Mouse (Mus musculus) myocyte (in vitro differentiated cells): ENCODE results near the gene Atf6b.

Experiments
- CEBPB ChIP-seq: IDR thresholded peaks from 2 replicates; pipeline ENCODE4 v1.6.1; 2011; ENCODE audit warnings: mild to moderate bottlenecking, moderate library complexity; ENCODE audit not compliant: poor library complexity, insufficient read depth, severe bottlenecking
- E2F4 ChIP-seq: IDR thresholded peaks from one replicate; pipeline ENCODE4 v1.6.1; 2011; ENCODE audit warnings: mild to moderate bottlenecking, control low read depth, moderate library complexity; ENCODE audit not compliant: insufficient read depth
- MAX ChIP-seq: IDR thresholded peaks from one replicate; pipeline ENCODE4 v1.6.1; 2011; ENCODE audit warnings: low read depth, mild to moderate bottlenecking, control low read depth
- MYOD1 ChIP-seq, 3 experiments: IDR thresholded peaks; one replicate each; pipeline ENCODE4 v1.6.1; 2011; ENCODE audit warnings: control low read depth in 2 of 3, low read depth in 2 of 3, mild to moderate bottlenecking in 2 of 3, moderate library complexity in 1 of 3; ENCODE audit not compliant: insufficient read length in 2 of 3, control insufficient read depth in 1 of 3
- MYOG ChIP-seq, 3 experiments: IDR thresholded peaks; one replicate each; pipeline ENCODE4 v1.6.1; 2011; ENCODE audit warnings: control low read depth in 2 of 3, low read depth in 2 of 3, mild to moderate bottlenecking in 2 of 3; ENCODE audit not compliant: insufficient read length in 2 of 3, control insufficient read depth in 1 of 3, insufficient read depth in 1 of 3
- POLR2A ChIP-seq: IDR thresholded peaks from one replicate; pipeline ENCODE4 v1.6.1; 2011; ENCODE audit warnings: low read depth, mild to moderate bottlenecking, control low read depth, moderate library complexity; ENCODE audit not compliant: insufficient read length
- POLR2AphosphoS2 ChIP-seq: IDR thresholded peaks from one replicate; pipeline ENCODE4 v1.6.1; 2011; ENCODE audit warnings: low read depth, control low read depth; ENCODE audit not compliant: insufficient read length
- TCF12 ChIP-seq: IDR thresholded peaks from one replicate; pipeline ENCODE4 v1.6.1; 2011; ENCODE audit warnings: mild to moderate bottlenecking, control low read depth; ENCODE audit not compliant: poor library complexity, insufficient read depth, severe bottlenecking
- TCF3 ChIP-seq: IDR thresholded peaks from one replicate; pipeline ENCODE4 v1.6.1; 2011; ENCODE audit warnings: low read depth, control low read depth; ENCODE audit not compliant: insufficient read length
- USF1 ChIP-seq: IDR thresholded peaks from one replicate; pipeline ENCODE4 v1.6.1; 2011; ENCODE audit warnings: low read depth, mild to moderate bottlenecking, control low read depth, moderate library complexity

DNA sequence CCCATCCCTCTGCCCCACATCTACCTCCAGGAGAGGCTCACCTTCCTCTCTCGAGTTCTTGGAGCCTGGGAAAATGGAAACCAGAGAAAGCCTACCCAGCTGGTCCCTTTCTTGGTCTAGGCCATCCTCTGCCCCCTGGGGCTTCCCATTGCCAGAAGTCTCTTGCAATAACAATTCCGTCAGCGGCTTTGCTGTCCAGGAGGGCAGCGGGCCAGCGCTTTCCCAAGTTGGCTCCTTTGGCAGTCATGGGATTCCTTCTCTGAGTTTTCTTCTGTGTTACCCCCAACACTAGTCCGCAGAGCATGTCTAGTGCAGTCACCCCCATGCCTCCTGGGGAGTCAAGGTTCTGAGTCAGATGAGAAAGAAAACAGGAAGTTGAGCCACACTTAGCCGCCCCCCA lies 46.0 kb downstream of the Atf6b start:
- TF ChIP-seq POLR2A: no peak
- TF ChIP-seq CEBPB: no peak
- TF ChIP-seq POLR2AphosphoS2: no peak
- TF ChIP-seq USF1: no peak
- no peak for TF ChIP-seq TCF12
- TF ChIP-seq MAX: no peak
- no peak for TF ChIP-seq TCF3
- TF ChIP-seq MYOG (IDR thresholded peaks at IDR 0.05; ENCODE audit: control insufficient read depth in 1 of 3, insufficient read depth in 1 of 3, insufficient read length in 2 of 3, low read depth in 2 of 3): no peak
- TF ChIP-seq MYOD1 (IDR thresholded peaks at IDR 0.05; ENCODE audit: control insufficient read depth in 1 of 3, insufficient read length in 2 of 3, low read depth in 2 of 3): no peak
- no peak for TF ChIP-seq E2F4
